Mouse (Mus musculus) fibroblast of lung, adult 2 months (primary cell): ENCODE data around the gene Rock2.

Source experiments
- DNase-seq: peaks from one replicate; pipeline ENCODE4 v3.0.0-alpha.2; 2011; ENCODE audit warnings: low read depth

Gene Rock2

GRCm38 (mm10) chr12:16872006-16872405 lies 22.7 kb upstream of the Rock2 start:
- no peak for DNase-seq

- no peak for DNase-seq
Measured at GRCm38 (mm10) chr12:16872926-16873464, 21.7 kb upstream of the Rock2 start.

GRCm38 (mm10) chr12:16873549-16873948 lies 21.1 kb upstream of the Rock2 start:
- no peak for DNase-seq

- peak; percentile 58 for DNase-seq
Measured at GRCm38 (mm10) chr12:16874086-16874485, 20.6 kb upstream of the Rock2 start.

- DNase-seq = no peak
Measured at GRCm38 (mm10) chr12:16875269-16875668, 19.4 kb upstream of the Rock2 start.

- DNase-seq = no peak
Measured at GRCm38 (mm10) chr12:16875678-16876077, 19.0 kb upstream of the Rock2 start.

- no peak for DNase-seq
Measured at GRCm38 (mm10) chr12:16876667-16877066, 18.0 kb upstream of the Rock2 start.

- DNase-seq = no peak
Measured at GRCm38 (mm10) chr12:16877141-16877540, 17.6 kb upstream of the Rock2 start.

GRCm38 (mm10) chr12:16877679-16878078 lies 17.0 kb upstream of the Rock2 start:
- DNase-seq = no peak

- DNase-seq = no peak
Measured at GRCm38 (mm10) chr12:16879369-16879768, 15.3 kb upstream of the Rock2 start.

GRCm38 (mm10) chr12:16880077-16880476 lies 14.6 kb upstream of the Rock2 start:
- no peak for DNase-seq

- DNase-seq = no peak
Measured at GRCm38 (mm10) chr12:16882442-16882841, 12.3 kb upstream of the Rock2 start.

GRCm38 (mm10) chr12:16883111-16883510 lies 11.6 kb upstream of the Rock2 start:
- DNase-seq = no peak

- DNase-seq = no peak
Measured at GRCm38 (mm10) chr12:16884534-16884933, 10.2 kb upstream of the Rock2 start.

GRCm38 (mm10) chr12:16886354-16886753 lies 8.3 kb upstream of the Rock2 start:
- DNase-seq = no peak

- DNase-seq = no peak
Measured at GRCm38 (mm10) chr12:16893039-16893438, 1.7 kb upstream of the Rock2 start.

- peak; percentile 41 for DNase-seq
Measured at GRCm38 (mm10) chr12:16893656-16894395, 869 bp upstream of the Rock2 start.

GRCm38 (mm10) chr12:16895221-16895928 lies 680 bp downstream of the Rock2 start:
- DNase-seq = no peak

GRCm38 (mm10) chr12:16896073-16896789 lies 1.5 kb downstream of the Rock2 start:
- DNase-seq = no peak

GRCm38 (mm10) chr12:16897225-16897624 lies 2.5 kb downstream of the Rock2 start:
- no peak for DNase-seq

GRCm38 (mm10) chr12:16898221-16898620 lies 3.5 kb downstream of the Rock2 start:
- DNase-seq = no peak

GRCm38 (mm10) chr12:16898790-16899189 lies 4.1 kb downstream of the Rock2 start:
- DNase-seq = no peak
